Mouse (Mus musculus) stomach, embryonic 14.5 days (tissue): ENCODE data around the gene Cars. TPM values are rescaled to one million over a fixed set of nuclear protein-coding genes. Genes with fewer than 3 reads are reported as not detected.
A peak's percentile ranks its signal among the peaks of the same experiment; 100 is the strongest.
"Not testable (repeated sequence)": the region's sequence is repeated elsewhere in the genome, so short reads cannot be mapped to it uniquely, and the experiment has no call there.

Source experiments
- ATAC-seq: fragments of 200-750 bp; cut with Nextera tagmentation; 2 replicates; pipeline ENCODE4 v1.8.0; 2017; ENCODE audit warnings: low read depth, moderate TSS enrichment; ENCODE audit not compliant: insufficient number of reproducible peaks, insufficient read depth, low FRiP score
- H3K27ac ChIP-seq: fragments of 300-500 bp; sonication (generic); 2 replicates; pipeline ENCODE4 v1.5.1; 2014; ENCODE audit warnings: mild to moderate bottlenecking, low read length, moderate library complexity, mixed read lengths
- H3K27me3 ChIP-seq: fragments of 300-500 bp; sonication (generic); 2 replicates; pipeline ENCODE4 v1.6.1; 2014; ENCODE audit warnings: low read length, control low read depth, mixed read lengths; ENCODE audit not compliant: control insufficient read depth, insufficient read depth
- H3K36me3 ChIP-seq: fragments of 300-500 bp; sonication (generic); 2 replicates; pipeline ENCODE4 v1.6.1; 2014; ENCODE audit warnings: mild to moderate bottlenecking, control low read depth, low read length, moderate library complexity, mixed read lengths; ENCODE audit not compliant: control insufficient read depth, insufficient read depth
- H3K4me1 ChIP-seq: fragments of 300-500 bp; sonication (generic); 2 replicates; pipeline ENCODE4 v1.6.1; 2014; ENCODE audit warnings: low read length, control low read depth, mixed read lengths; ENCODE audit not compliant: control insufficient read depth, insufficient read depth
- H3K4me2 ChIP-seq: fragments of 300-500 bp; sonication (generic); replicated peaks from 2 replicates; pipeline ENCODE4 v1.6.1; 2014; ENCODE audit warnings: low read depth, low read length, control low read depth
- H3K4me3 ChIP-seq: fragments of 300-500 bp; sonication (generic); 2 replicates; pipeline ENCODE4 v1.5.1; 2014; ENCODE audit warnings: low read depth, low read length, control low read depth
- H3K9ac ChIP-seq: fragments of 300-500 bp; sonication (generic); replicated peaks from 2 replicates; pipeline ENCODE4 v1.6.1; 2014; ENCODE audit warnings: low read depth, mild to moderate bottlenecking, control low read depth, low read length, moderate library complexity, mixed read lengths
- H3K9me3 ChIP-seq: fragments of 300-500 bp; sonication (generic); 2 replicates; pipeline ENCODE4 v1.6.1; 2016; ENCODE audit warnings: low read depth, low read length, control low read depth; ENCODE audit not compliant: control insufficient read depth
- WGBS: fragments of 180-500 bp; shearing (Covaris S2); extraction: QIAGEN DNeasy Blood & Tissue Kit; methylation state at CpG from one replicate; pipeline ENCODE4 v1.1.7; 2014; 5-methylcytosine and 5-hydroxymethylcytosine counted together
- polyA plus RNA-seq: library from polyadenylated mRNA; unstranded; fragments of >200 nt; fragmentation: Nextera tagmentation; extraction: Ambion mirVana; gene quantifications from 2 replicates; pipeline ENCODE4 v1.2.1, GENCODE M21; 2014

Cars gene
- polyA plus RNA-seq: 51.1 and 58.1 TPM in 2 replicates

GRCm38 (mm10) chr7:143599428-143600230, at the start of gene Cars:
Gene Cars (minus strand): TSS chr7:143600090.
- Histone ChIP-seq H3K4me1 (peaks cover 9% of the 10 kb centered on the region), H3K27me3 (no peaks in the 10 kb centered on the region), H3K9ac (peak within 1 kb of the TSS; percentile 91), H3K4me3 (peak within 1 kb of the TSS; percentile 86), H3K27ac (0 out of 2 replicates have a peak within 1 kb of the TSS, but pooled peaks have one; percentile 21), H3K36me3 (no peaks in the 10 kb centered on the region; the same call in 1 of the 2 replicates), H3K9me3 (no peaks in the 10 kb centered on the region), H3K4me2 (peak within 1 kb of the TSS; percentile 91)
- ATAC-seq: peak; percentile 98
- 1% methylated on average over 35 of the region's 35 CpGs for WGBS

- no peak within 1 kb of the TSS; the same call in 1 of the 2 replicates for H3K9ac ChIP-seq
- 2% methylated on average over 38 of the region's 39 CpGs for WGBS
- no peaks in the 10 kb centered on the region for H3K36me3 ChIP-seq
- no peaks in the 10 kb centered on the region for H3K4me1 ChIP-seq
- H3K4me2 ChIP-seq: peak within 1 kb of the TSS; percentile 58
- peak within 1 kb of the TSS; percentile 49 for H3K4me3 ChIP-seq
- no peak within 1 kb of the TSS for H3K27ac ChIP-seq
- ATAC-seq: peak; percentile 92
- H3K9me3 ChIP-seq: no peaks in the 10 kb centered on the region
- H3K27me3 ChIP-seq: no peaks in the 10 kb centered on the region
Measured at GRCm38 (mm10) chr7:143649034-143649768, 49.3 kb upstream of the Cars start, which contains the start of gene Tnfrsf22. Gene Tnfrsf22 (minus strand): TSS chr7:143649661.

GRCm38 (mm10) chr7:143643949-143644348, 44.1 kb upstream of the Cars start:
- not testable (repeated sequence) for H3K27ac ChIP-seq, H3K36me3 ChIP-seq, ATAC-seq, H3K9ac ChIP-seq, H3K27me3 ChIP-seq, H3K4me2 ChIP-seq, H3K4me3 ChIP-seq, H3K4me1 ChIP-seq, H3K9me3 ChIP-seq
- 92% methylated on average over 2 of the region's 2 CpGs for WGBS

GRCm38 (mm10) chr7:143636674-143637073, 36.8 kb upstream of the Cars start:
- Histone ChIP-seq H3K36me3 (no peaks in the 10 kb centered on the region), H3K4me2 (no peak overlapping the region), H3K27me3 (no peaks in the 10 kb centered on the region), H3K9ac (no peak overlapping the region), H3K4me3 (no peak overlapping the region), H3K27ac (no peak overlapping the region), H3K9me3 (no peaks in the 10 kb centered on the region), H3K4me1 (no peaks in the 10 kb centered on the region)
- 91% methylated on average over 1 of the region's 1 CpGs for WGBS
- no peak for ATAC-seq

GRCm38 (mm10) chr7:143631503-143631902, 31.6 kb upstream of the Cars start:
- H3K4me1 ChIP-seq: no peaks in the 10 kb centered on the region
- no peaks in the 10 kb centered on the region for H3K9me3 ChIP-seq
- no peak overlapping the region for H3K9ac ChIP-seq
- H3K27ac ChIP-seq: no peak overlapping the region
- ATAC-seq: no peak
- no peaks in the 10 kb centered on the region for H3K36me3 ChIP-seq
- 57% methylated on average over 2 of the region's 2 CpGs for WGBS
- H3K4me3 ChIP-seq: no peak overlapping the region
- H3K4me2 ChIP-seq: no peak overlapping the region
- no peaks in the 10 kb centered on the region for H3K27me3 ChIP-seq

- Histone ChIP-seq H3K27ac (no peak overlapping the region), H3K9me3 (no peaks in the 10 kb centered on the region), H3K4me3 (no peak overlapping the region), H3K36me3 (no peaks in the 10 kb centered on the region), H3K9ac (no peak overlapping the region), H3K4me2 (no peak overlapping the region), H3K4me1 (no peaks in the 10 kb centered on the region), H3K27me3 (no peaks in the 10 kb centered on the region)
- ATAC-seq: no peak
- WGBS: 33% methylated on average over 1 of the region's 1 CpGs
Measured at GRCm38 (mm10) chr7:143629501-143629900, 29.6 kb upstream of the Cars start.

GRCm38 (mm10) chr7:143628540-143628939, 28.6 kb upstream of the Cars start, which contains the start of gene Tnfrsf26:
Gene Tnfrsf26 (minus strand): TSS chr7:143628722.
- no peaks in the 10 kb centered on the region for H3K9me3 ChIP-seq
- H3K27ac ChIP-seq: no peak within 1 kb of the TSS
- 92% methylated on average over 1 of the region's 1 CpGs for WGBS

GRCm38 (mm10) chr7:143627555-143628286, 27.8 kb upstream of the Cars start:
- H3K9ac ChIP-seq: no peak overlapping the region
- H3K9me3 ChIP-seq: no peaks in the 10 kb centered on the region
- no peak overlapping the region for H3K4me2 ChIP-seq
- no peaks in the 10 kb centered on the region for H3K36me3 ChIP-seq
- no peak overlapping the region for H3K27ac ChIP-seq
- H3K27me3 ChIP-seq: no peaks in the 10 kb centered on the region
- H3K4me1 ChIP-seq: no peaks in the 10 kb centered on the region
- no peak overlapping the region for H3K4me3 ChIP-seq
- ATAC-seq: no peak
- WGBS: 60% methylated on average over 10 of the region's 10 CpGs

More at GRCm38 (mm10) chr7:143628540-143628939, 28.6 kb upstream of the Cars start, which contains the start of gene Tnfrsf26:
- ATAC-seq: no peak
- no peaks in the 10 kb centered on the region for H3K4me1 ChIP-seq
- H3K36me3 ChIP-seq: no peaks in the 10 kb centered on the region
- H3K27me3 ChIP-seq: no peaks in the 10 kb centered on the region
- H3K9ac ChIP-seq: no peak within 1 kb of the TSS
- no peak within 1 kb of the TSS for H3K4me3 ChIP-seq
- no peak within 1 kb of the TSS for H3K4me2 ChIP-seq
